Mouse (Mus musculus) brain, adult 2 months (tissue): ENCODE measurements at regions not wholly inside any gene's neighbourhood (a gene's known extent, or its start where the extent isn't known, plus 50 kb on each side); places are given as distances from the start of the nearest gene placed in this dataset.

ENCODE experiments used
- DNase-seq: peaks from one replicate; pipeline ENCODE4 v3.0.0; 2011; ENCODE audit warnings: low read depth, low spot score

GRCm38 (mm10) chr5:90030737-90031136, 147.6 kb upstream of the Adamts3 start:
- DNase-seq: no peak

GRCm38 (mm10) chr5:90029751-90030150, 146.6 kb upstream of the Adamts3 start:
- DNase-seq: no peak

- DNase-seq: peak; percentile 38
These were observed 144.0 kb upstream of the Adamts3 start for GRCm38 (mm10) chr5:90026835-90027753.

- DNase-seq: peak; percentile 5
These were observed 138.3 kb upstream of the Adamts3 start for GRCm38 (mm10) chr5:90021447-90021846.

GRCm38 (mm10) chr5:90000758-90001157, 117.6 kb upstream of the Adamts3 start:
- no peak for DNase-seq

GRCm38 (mm10) chr5:89991568-89991967, 108.4 kb upstream of the Adamts3 start:
- peak; percentile 73 for DNase-seq

- DNase-seq: peak; percentile 31
These were observed 98.5 kb upstream of the Adamts3 start for GRCm38 (mm10) chr5:89981627-89982026.

- DNase-seq: peak; percentile 79
These were observed 97.1 kb upstream of the Adamts3 start for GRCm38 (mm10) chr5:89980204-89980603.

GRCm38 (mm10) chr5:89952611-89953010, 69.5 kb upstream of the Adamts3 start:
- peak; percentile 2 for DNase-seq

GRCm38 (mm10) chr5:89945660-89945925, 62.5 kb upstream of the Adamts3 start:
- peak; percentile 1 for DNase-seq

GRCm38 (mm10) chr5:89944855-89945659, 61.9 kb upstream of the Adamts3 start:
- peak; percentile 54 for DNase-seq

- DNase-seq: no peak
These were observed 60.4 kb upstream of the Adamts3 start for GRCm38 (mm10) chr5:89943276-89944127.

- DNase-seq: peak; percentile 54
These were observed 59.1 kb upstream of the Adamts3 start for GRCm38 (mm10) chr5:89942244-89942643.

- DNase-seq: peak; percentile 21
These were observed 49.9 kb upstream of the Adamts3 start for GRCm38 (mm10) chr5:89932999-89933398.
